Mouse (Mus musculus) hindbrain, embryonic 16.5 days (tissue): ENCODE measurements at regions not wholly inside any gene's neighbourhood (a gene's known extent, or its start where the extent isn't known, plus 50 kb on each side); places are given as distances from the start of the nearest gene placed in this dataset.
"Not testable (repeated sequence)": the region's sequence is repeated elsewhere in the genome, so short reads cannot be mapped to it uniquely, and the experiment has no call there.

Source experiments
- ATAC-seq: fragments of 200-750 bp; cut with Nextera tagmentation; 2 replicates; pipeline ENCODE4 v1.8.0; 2017; ENCODE audit warnings: moderate TSS enrichment, moderate library complexity
- H3K27ac ChIP-seq: fragments of 300-500 bp; sonication (generic); 2 replicates; pipeline ENCODE4 v1.5.1; 2014; ENCODE audit warnings: low read depth, mild to moderate bottlenecking, control low read depth, low read length, moderate library complexity
- H3K27me3 ChIP-seq: fragments of 300-500 bp; sonication (generic); replicated peaks from 2 replicates; pipeline ENCODE4 v1.6.1; 2014; ENCODE audit warnings: low read length; ENCODE audit not compliant: control insufficient read depth, insufficient read depth
- H3K36me3 ChIP-seq: fragments of 300-500 bp; sonication (generic); 2 replicates; pipeline ENCODE4 v1.6.1; 2014; ENCODE audit warnings: mild to moderate bottlenecking, low read length, moderate library complexity, mixed read lengths; ENCODE audit not compliant: control insufficient read depth, insufficient read depth
- H3K4me1 ChIP-seq: fragments of 300-500 bp; sonication (generic); 2 replicates; pipeline ENCODE4 v1.6.1; 2014; ENCODE audit warnings: low read depth, low read length; ENCODE audit not compliant: control insufficient read depth, insufficient read depth
- H3K4me2 ChIP-seq: fragments of 300-500 bp; sonication (generic); 2 replicates; pipeline ENCODE4 v1.6.1; 2014; ENCODE audit warnings: mild to moderate bottlenecking, low read length, control low read depth, moderate library complexity
- H3K4me3 ChIP-seq: fragments of 300-500 bp; sonication (generic); 2 replicates; pipeline ENCODE4 v1.5.1; 2014; ENCODE audit warnings: mild to moderate bottlenecking, low read length, control low read depth, moderate library complexity
- H3K9ac ChIP-seq: fragments of 300-500 bp; sonication (generic); 2 replicates; pipeline ENCODE4 v1.6.1; 2014; ENCODE audit warnings: low read depth, mild to moderate bottlenecking, control low read depth, low read length, moderate library complexity
- H3K9me3 ChIP-seq: fragments of 300-500 bp; sonication (generic); 2 replicates; pipeline ENCODE4 v1.6.1; 2014; ENCODE audit warnings: mild to moderate bottlenecking, low read length, moderate library complexity; ENCODE audit not compliant: control insufficient read depth
- WGBS: fragments of 180-500 bp; shearing (Covaris S2); extraction: QIAGEN DNeasy Blood & Tissue Kit; methylation state at CpG from one replicate; pipeline ENCODE4 v1.1.7; 2014; 5-methylcytosine and 5-hydroxymethylcytosine counted together

- 63% methylated on average over 3 of the region's 3 CpGs for WGBS
- not testable (repeated sequence) for H3K9me3 ChIP-seq, ATAC-seq, H3K27me3 ChIP-seq, H3K4me3 ChIP-seq, H3K4me1 ChIP-seq, H3K9ac ChIP-seq, H3K4me2 ChIP-seq, H3K27ac ChIP-seq, H3K36me3 ChIP-seq
Measured at GRCm38 (mm10) chr5:10550115-10550514, 303.8 kb upstream of the Gm5152 start.

- 51% methylated on average over 5 of the region's 5 CpGs for WGBS
- no peaks in the 10 kb centered on the region for H3K36me3 ChIP-seq
- no peak overlapping the region for H3K9ac ChIP-seq
- H3K4me3 ChIP-seq = no peak overlapping the region
- no peak for ATAC-seq
- H3K4me1 ChIP-seq = no peaks in the 10 kb centered on the region
- H3K4me2 ChIP-seq = no peak overlapping the region
- no peaks in the 10 kb centered on the region for H3K27me3 ChIP-seq
- H3K27ac ChIP-seq = no peak overlapping the region
- H3K9me3 ChIP-seq = no peaks in the 10 kb centered on the region
Measured at GRCm38 (mm10) chr5:10562321-10562720, 316.0 kb upstream of the Gm5152 start.

- Histone ChIP-seq H3K27me3 (no peaks in the 10 kb centered on the region), H3K27ac (no peak overlapping the region), H3K4me1 (no peaks in the 10 kb centered on the region), H3K36me3 (no peaks in the 10 kb centered on the region), H3K9me3 (no peaks in the 10 kb centered on the region), H3K9ac (no peak overlapping the region), H3K4me3 (no peak overlapping the region), H3K4me2 (no peak overlapping the region)
- 30% methylated on average over 1 of the region's 1 CpGs for WGBS
- ATAC-seq = peak; percentile 48; the same call in 1 of the 2 replicates
Measured at GRCm38 (mm10) chr5:10592392-10592791, 346.1 kb upstream of the Gm5152 start.

GRCm38 (mm10) chr5:10600774-10601173, 346.8 kb upstream of the Gm8871 start:
- no peak overlapping the region for H3K4me2 ChIP-seq
- H3K4me3 ChIP-seq = no peak overlapping the region
- no peaks in the 10 kb centered on the region for H3K36me3 ChIP-seq
- WGBS = 91% methylated on average over 5 of the region's 5 CpGs
- no peak overlapping the region for H3K9ac ChIP-seq
- H3K4me1 ChIP-seq = no peaks in the 10 kb centered on the region
- ATAC-seq = no peak
- no peaks in the 10 kb centered on the region for H3K27me3 ChIP-seq
- H3K9me3 ChIP-seq = no peaks in the 10 kb centered on the region
- H3K27ac ChIP-seq = no peak overlapping the region

- no peak for ATAC-seq
- Histone ChIP-seq H3K27ac (no peak overlapping the region), H3K4me2 (no peak overlapping the region), H3K36me3 (no peaks in the 10 kb centered on the region), H3K9me3 (no peaks in the 10 kb centered on the region), H3K9ac (no peak overlapping the region), H3K27me3 (no peaks in the 10 kb centered on the region), H3K4me3 (no peak overlapping the region), H3K4me1 (no peaks in the 10 kb centered on the region)
- 32% methylated on average over 1 of the region's 1 CpGs for WGBS
Measured at GRCm38 (mm10) chr5:10633176-10633575, 314.4 kb upstream of the Gm8871 start.

GRCm38 (mm10) chr5:10648075-10648474, 299.5 kb upstream of the Gm8871 start:
- 35% methylated on average over 4 of the region's 4 CpGs for WGBS
- Histone ChIP-seq H3K27ac (no peak overlapping the region), H3K4me2 (no peak overlapping the region), H3K27me3 (no peaks in the 10 kb centered on the region), H3K9ac (no peak overlapping the region), H3K4me3 (no peak overlapping the region), H3K4me1 (no peaks in the 10 kb centered on the region), H3K36me3 (no peaks in the 10 kb centered on the region), H3K9me3 (no peaks in the 10 kb centered on the region)
- ATAC-seq = no peak

GRCm38 (mm10) chr5:10663301-10663700, 284.3 kb upstream of the Gm8871 start:
- H3K4me2 ChIP-seq = no peak overlapping the region
- H3K4me1 ChIP-seq = no peaks in the 10 kb centered on the region
- ATAC-seq = no peak
- no peaks in the 10 kb centered on the region for H3K36me3 ChIP-seq
- no peak overlapping the region for H3K4me3 ChIP-seq
- H3K9ac ChIP-seq = no peak overlapping the region
- no peak overlapping the region for H3K27ac ChIP-seq
- no peaks in the 10 kb centered on the region for H3K9me3 ChIP-seq
- no peaks in the 10 kb centered on the region for H3K27me3 ChIP-seq
- WGBS = 92% methylated on average over 4 of the region's 4 CpGs

- H3K27ac ChIP-seq = no peak overlapping the region
- H3K4me2 ChIP-seq = no peak overlapping the region
- WGBS = 54% methylated on average over 1 of the region's 1 CpGs
- no peak for ATAC-seq
- no peak overlapping the region for H3K4me3 ChIP-seq
- H3K9ac ChIP-seq = no peak overlapping the region
- H3K9me3 ChIP-seq = no peaks in the 10 kb centered on the region
- H3K4me1 ChIP-seq = no peaks in the 10 kb centered on the region
- no peaks in the 10 kb centered on the region for H3K27me3 ChIP-seq
- H3K36me3 ChIP-seq = no peaks in the 10 kb centered on the region
Measured at GRCm38 (mm10) chr5:10674199-10674598, 273.4 kb upstream of the Gm8871 start.

- H3K27me3 ChIP-seq = no peaks in the 10 kb centered on the region
- H3K9me3 ChIP-seq = no peaks in the 10 kb centered on the region
- ATAC-seq = no peak
- no peaks in the 10 kb centered on the region for H3K36me3 ChIP-seq
- 83% methylated on average over 4 of the region's 4 CpGs for WGBS
- no peaks in the 10 kb centered on the region for H3K4me1 ChIP-seq
- H3K4me3 ChIP-seq = no peak overlapping the region
- H3K9ac ChIP-seq = no peak overlapping the region
- no peak overlapping the region for H3K27ac ChIP-seq
- no peak overlapping the region for H3K4me2 ChIP-seq
Measured at GRCm38 (mm10) chr5:10685519-10685918, 262.1 kb upstream of the Gm8871 start.

GRCm38 (mm10) chr5:10727056-10727455, 220.5 kb upstream of the Gm8871 start:
- H3K9ac ChIP-seq = no peak overlapping the region
- no peaks in the 10 kb centered on the region for H3K36me3 ChIP-seq
- no peak for ATAC-seq
- H3K4me3 ChIP-seq = no peak overlapping the region
- no peak overlapping the region for H3K27ac ChIP-seq
- H3K4me2 ChIP-seq = no peak overlapping the region
- H3K4me1 ChIP-seq = no peaks in the 10 kb centered on the region
- no peaks in the 10 kb centered on the region for H3K9me3 ChIP-seq
- no peaks in the 10 kb centered on the region for H3K27me3 ChIP-seq
